Mouse (Mus musculus) ovary, adult 18-20 months (tissue): ENCODE measurements around the gene Myh3.
"Not testable (repeated sequence)": the region's sequence is repeated elsewhere in the genome, so short reads cannot be mapped to it uniquely, and the experiment has no call there.

Experiments used
- DNase-seq: peaks from one replicate; pipeline ENCODE4 v3.0.0; 2022; ENCODE audit warnings: low spot score, mixed read lengths

Gene Myh3

GRCm38 (mm10) chr11:67077435-67077834 is 665 bp upstream of the Myh3 start:
- DNase-seq = no peak

GRCm38 (mm10) chr11:67078888-67079287 is 788 bp downstream of the Myh3 start:
- no peak for DNase-seq

- DNase-seq = no peak
Measured at GRCm38 (mm10) chr11:67079740-67080139, 1.6 kb downstream of the Myh3 start.

- no peak for DNase-seq
Measured at GRCm38 (mm10) chr11:67080168-67080567, 2.1 kb downstream of the Myh3 start.

- peak; percentile 30 for DNase-seq
Measured at GRCm38 (mm10) chr11:67081125-67081649, 3.1 kb downstream of the Myh3 start.

GRCm38 (mm10) chr11:67082188-67082587 is 4.1 kb downstream of the Myh3 start:
- no peak for DNase-seq

GRCm38 (mm10) chr11:67082793-67083192 is 4.7 kb downstream of the Myh3 start:
- DNase-seq = no peak

GRCm38 (mm10) chr11:67083239-67083638 is 5.1 kb downstream of the Myh3 start:
- no peak for DNase-seq

GRCm38 (mm10) chr11:67083712-67084340 is 5.7 kb downstream of the Myh3 start:
- no peak for DNase-seq

GRCm38 (mm10) chr11:67085489-67085888 is 7.4 kb downstream of the Myh3 start:
- DNase-seq = no peak

GRCm38 (mm10) chr11:67086467-67087164 is 8.5 kb downstream of the Myh3 start:
- no peak for DNase-seq

GRCm38 (mm10) chr11:67087225-67087624 is 9.1 kb downstream of the Myh3 start:
- DNase-seq = no peak

- not testable (repeated sequence) for DNase-seq
Measured at GRCm38 (mm10) chr11:67092354-67092753, 14.3 kb downstream of the Myh3 start.

GRCm38 (mm10) chr11:67093201-67093600 is 15.1 kb downstream of the Myh3 start:
- no peak for DNase-seq

GRCm38 (mm10) chr11:67093652-67094051 is 15.6 kb downstream of the Myh3 start:
- no peak for DNase-seq

- no peak for DNase-seq
Measured at GRCm38 (mm10) chr11:67094470-67094869, 16.4 kb downstream of the Myh3 start.

GRCm38 (mm10) chr11:67097709-67098108 is 19.6 kb downstream of the Myh3 start:
- DNase-seq = no peak

GRCm38 (mm10) chr11:67098427-67098826 is 20.3 kb downstream of the Myh3 start:
- DNase-seq = no peak

- no peak for DNase-seq
Measured at GRCm38 (mm10) chr11:67099241-67099640, 21.1 kb downstream of the Myh3 start.

GRCm38 (mm10) chr11:67100169-67100568 is 22.1 kb downstream of the Myh3 start:
- DNase-seq = no peak

GRCm38 (mm10) chr11:67101713-67102112 is 23.6 kb downstream of the Myh3 start:
- no peak for DNase-seq

- DNase-seq = no peak
Measured at GRCm38 (mm10) chr11:67103256-67103655, 25.2 kb downstream of the Myh3 start.

GRCm38 (mm10) chr11:67104242-67104641 is 26.1 kb downstream of the Myh3 start:
- DNase-seq = no peak

- DNase-seq = no peak
Measured at GRCm38 (mm10) chr11:67104714-67105113, 26.6 kb downstream of the Myh3 start.
